Mouse (Mus musculus): Measurements from ENCODE around the gene Ubxn4.
"Not testable (repeated sequence)": the region's sequence is repeated elsewhere in the genome, so short reads cannot be mapped to it uniquely, and the experiment has no call there.

The Ubxn4 gene

GRCm38 (mm10) chr1:128243627-128243995, at the start of gene Ubxn4:
Ubxn4 (plus strand) TSS chr1:128243964.
- no peak for DNase-seq (ENCODE audit: low read depth, low spot score)

GRCm38 (mm10) chr1:128194011-128194410, 49.8 kb upstream of the Ubxn4 start:
- no peak for DNase-seq (ENCODE audit: low read depth, low spot score)

GRCm38 (mm10) chr1:128197353-128197752, 46.4 kb upstream of the Ubxn4 start:
- no peak for DNase-seq (ENCODE audit: low read depth, low spot score)

DNA sequence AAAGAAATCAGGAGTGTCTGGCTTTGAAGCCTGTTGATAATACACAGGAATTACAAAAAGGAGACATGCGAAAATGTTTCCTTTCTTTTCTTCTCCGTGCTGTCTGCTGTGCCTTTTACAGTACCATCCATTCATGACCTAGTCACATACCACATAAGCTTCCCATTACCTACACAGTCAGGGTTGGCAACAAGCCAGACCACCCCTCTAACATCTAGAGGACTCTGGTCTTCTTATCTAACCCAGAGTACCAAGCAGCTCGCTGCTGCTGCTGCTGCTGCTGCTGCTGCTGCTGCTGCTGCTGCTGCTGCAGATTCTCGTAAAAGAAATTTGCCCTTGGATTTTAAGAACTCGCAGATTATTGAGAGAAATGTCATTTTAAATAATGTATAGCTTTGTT, 30.5 kb upstream of the Ubxn4 start:
- no peak for DNase-seq (ENCODE audit: low read depth, low spot score)

GRCm38 (mm10) chr1:128221886-128222285, 21.9 kb upstream of the Ubxn4 start:
- no peak for DNase-seq (ENCODE audit: low read depth, low spot score)

- no peak for DNase-seq (ENCODE audit: low read depth, low spot score)
Measured at GRCm38 (mm10) chr1:128223304-128223703, 20.5 kb upstream of the Ubxn4 start.

- no peak for DNase-seq (ENCODE audit: low read depth, low spot score)
Measured at GRCm38 (mm10) chr1:128235181-128235580, 8.6 kb upstream of the Ubxn4 start.

- DNase-seq (ENCODE audit: low read depth, low spot score), result peak; percentile 99
Measured at GRCm38 (mm10) chr1:128243996-128244726, 397 bp downstream of the Ubxn4 start.

- DNase-seq (ENCODE audit: low read depth, low spot score), result peak; percentile 75
Measured at GRCm38 (mm10) chr1:128244727-128245355, 1.1 kb downstream of the Ubxn4 start.

DNA sequence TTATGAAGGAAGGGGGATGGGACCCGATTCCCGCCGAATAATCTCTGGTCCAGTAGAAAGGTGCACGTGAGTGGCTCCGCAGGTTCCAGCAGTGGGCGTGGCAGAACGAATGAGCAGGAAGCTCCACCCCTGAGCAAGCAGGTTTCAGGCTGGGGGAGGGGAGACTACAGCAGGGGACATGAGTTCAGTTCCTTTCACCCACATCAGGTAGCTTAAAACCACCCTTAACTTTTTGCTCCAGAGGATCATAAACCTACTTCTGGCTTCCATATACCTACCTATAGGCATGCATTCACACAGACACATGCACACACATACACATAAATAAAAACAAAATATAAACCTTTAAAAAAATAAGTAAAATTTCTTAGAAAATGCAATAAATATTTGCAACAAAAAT, 23.3 kb downstream of the Ubxn4 start:
- DNase-seq (ENCODE audit: low read depth, low spot score), result not testable (repeated sequence)

DNA sequence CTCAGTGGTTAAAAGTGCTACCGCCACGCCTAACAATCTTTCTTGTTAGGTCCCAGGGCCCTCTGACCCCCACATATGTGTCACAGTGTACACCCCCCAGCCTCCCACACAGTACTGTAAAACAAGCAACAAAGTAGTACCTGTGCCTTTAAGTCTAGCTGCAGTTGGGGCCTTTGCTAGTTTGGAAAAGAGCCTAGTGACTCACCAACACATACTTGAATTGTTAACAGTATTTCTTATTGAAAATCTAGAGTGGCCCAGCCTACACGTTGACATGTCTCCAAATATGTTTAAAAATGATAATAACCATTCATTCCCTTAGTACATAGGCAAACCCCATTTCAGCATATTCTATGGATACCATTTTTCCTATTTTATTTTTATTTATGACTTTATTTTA, 27.0 kb downstream of the Ubxn4 start:
- DNase-seq (ENCODE audit: low read depth, low spot score), result no peak

- no peak for DNase-seq (ENCODE audit: low read depth, low spot score)
Measured at GRCm38 (mm10) chr1:128275908-128276307, 32.1 kb downstream of the Ubxn4 start.

GRCm38 (mm10) chr1:128278563-128278962, 34.8 kb downstream of the Ubxn4 start:
- no peak for DNase-seq (ENCODE audit: low read depth, low spot score)

- DNase-seq (ENCODE audit: low read depth, low spot score), result no peak
Measured at GRCm38 (mm10) chr1:128281753-128282152, 38.0 kb downstream of the Ubxn4 start.

DNA sequence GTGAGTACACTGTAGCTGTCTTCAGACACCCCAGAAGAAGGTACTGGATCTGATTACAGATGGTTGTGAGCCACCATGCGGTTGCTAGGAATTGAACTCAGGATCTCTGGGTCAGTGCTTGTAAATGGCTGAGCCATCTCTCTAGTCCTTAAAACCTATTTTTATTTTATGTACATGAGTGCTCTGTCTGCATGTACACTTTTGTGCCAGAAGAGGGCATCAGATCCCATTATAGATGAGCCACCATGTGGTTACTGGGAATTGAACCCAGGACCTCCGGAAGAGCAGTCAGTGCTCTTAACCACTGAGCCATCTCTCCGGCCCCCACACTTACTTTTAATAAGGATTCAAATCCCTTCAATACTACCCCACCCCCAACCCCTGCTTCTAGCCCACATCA, 39.2 kb downstream of the Ubxn4 start:
- no peak for DNase-seq (ENCODE audit: low read depth, low spot score)

DNA sequence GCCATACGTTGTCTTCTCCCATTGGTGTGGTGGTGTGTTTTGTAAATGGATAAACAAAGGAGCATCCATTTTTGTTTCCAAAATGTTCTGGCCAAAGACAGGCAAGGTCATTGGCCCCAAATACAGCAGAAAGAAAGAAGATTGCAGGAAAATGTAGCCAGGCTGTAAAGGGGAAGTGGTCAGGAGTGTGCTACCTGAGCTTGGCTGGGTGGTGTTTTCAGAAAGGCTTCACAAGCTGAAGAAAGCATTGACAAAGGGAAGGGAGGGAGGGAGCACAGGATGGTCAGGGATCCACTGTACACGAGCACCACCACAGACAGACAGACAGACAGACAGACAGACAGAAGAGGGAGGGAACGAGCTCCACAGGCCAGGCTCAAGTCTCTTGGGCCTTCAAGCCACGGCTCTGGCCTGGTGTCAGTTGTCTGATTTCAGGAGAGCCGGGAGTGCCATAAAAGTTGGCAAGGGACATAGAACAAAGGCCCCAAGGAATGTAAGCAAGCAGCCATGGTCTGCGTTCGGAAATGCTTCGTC, 40.5 kb downstream of the Ubxn4 start:
- DNase-seq (ENCODE audit: low read depth, low spot score), result no peak

DNA sequence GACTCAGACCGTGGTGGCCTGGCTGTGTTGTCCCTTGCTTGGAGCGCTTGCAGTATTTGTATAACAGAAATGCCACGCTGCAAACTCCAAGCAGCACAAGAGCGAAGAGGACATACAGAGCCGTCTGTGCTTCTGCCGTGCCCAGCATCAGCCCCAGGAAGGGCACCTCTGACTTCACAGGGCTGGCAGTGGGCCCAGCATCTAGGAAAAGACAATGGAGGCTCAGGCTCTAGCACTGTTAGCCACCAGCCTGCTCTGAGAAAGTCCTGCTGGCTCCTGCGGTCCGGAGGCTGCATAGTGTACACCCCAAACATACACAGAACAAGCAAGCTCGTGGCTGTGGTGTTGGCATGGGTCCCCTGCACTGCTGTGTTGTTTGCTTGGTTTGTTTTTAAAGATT, 41.4 kb downstream of the Ubxn4 start:
- no peak for DNase-seq (ENCODE audit: low read depth, low spot score)

DNA sequence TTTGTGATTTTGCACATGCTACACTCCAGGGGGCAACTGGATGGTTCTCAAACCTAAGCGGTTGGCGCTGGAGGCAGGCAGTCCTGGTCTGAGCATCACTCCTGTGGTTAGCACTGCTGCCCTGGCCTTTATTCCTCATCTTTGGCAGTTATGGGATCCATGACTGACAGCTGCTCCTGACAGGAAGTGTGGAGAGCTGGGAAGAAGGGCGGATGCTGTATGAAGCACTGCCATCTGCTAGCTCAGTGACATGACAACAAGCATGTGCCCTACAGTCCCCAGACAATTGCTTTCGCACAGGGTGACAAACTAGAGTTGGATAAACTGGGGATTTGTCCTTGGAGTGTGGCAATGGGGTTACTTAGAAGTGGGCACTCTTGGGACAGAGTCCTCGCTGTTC, 46.5 kb downstream of the Ubxn4 start:
- DNase-seq (ENCODE audit: low read depth, low spot score), result no peak

DNA sequence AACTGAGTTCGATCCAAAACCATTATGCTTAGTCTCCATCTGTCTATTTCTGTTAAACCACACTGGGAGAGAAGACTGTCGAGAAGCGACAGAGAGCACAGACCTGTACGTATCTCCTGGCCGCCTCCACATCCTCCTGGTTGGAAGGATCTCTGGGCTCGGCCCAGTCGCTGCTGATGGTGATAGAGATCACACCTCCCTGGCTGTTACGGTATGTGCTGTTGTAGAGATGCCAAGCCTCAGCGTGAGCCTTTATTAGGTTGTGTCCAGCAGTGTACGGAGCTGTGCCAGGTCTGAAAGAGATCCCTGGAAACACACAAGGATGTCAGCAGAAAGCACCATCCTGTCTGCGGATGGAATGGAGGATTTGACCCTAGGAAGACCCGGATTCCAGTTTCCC, 49.8 kb downstream of the Ubxn4 start:
- no peak for DNase-seq (ENCODE audit: low read depth, low spot score)

- no peak for DNase-seq (ENCODE audit: low read depth, low spot score)
Measured at GRCm38 (mm10) chr1:128295296-128295695, 51.5 kb downstream of the Ubxn4 start.

DNA sequence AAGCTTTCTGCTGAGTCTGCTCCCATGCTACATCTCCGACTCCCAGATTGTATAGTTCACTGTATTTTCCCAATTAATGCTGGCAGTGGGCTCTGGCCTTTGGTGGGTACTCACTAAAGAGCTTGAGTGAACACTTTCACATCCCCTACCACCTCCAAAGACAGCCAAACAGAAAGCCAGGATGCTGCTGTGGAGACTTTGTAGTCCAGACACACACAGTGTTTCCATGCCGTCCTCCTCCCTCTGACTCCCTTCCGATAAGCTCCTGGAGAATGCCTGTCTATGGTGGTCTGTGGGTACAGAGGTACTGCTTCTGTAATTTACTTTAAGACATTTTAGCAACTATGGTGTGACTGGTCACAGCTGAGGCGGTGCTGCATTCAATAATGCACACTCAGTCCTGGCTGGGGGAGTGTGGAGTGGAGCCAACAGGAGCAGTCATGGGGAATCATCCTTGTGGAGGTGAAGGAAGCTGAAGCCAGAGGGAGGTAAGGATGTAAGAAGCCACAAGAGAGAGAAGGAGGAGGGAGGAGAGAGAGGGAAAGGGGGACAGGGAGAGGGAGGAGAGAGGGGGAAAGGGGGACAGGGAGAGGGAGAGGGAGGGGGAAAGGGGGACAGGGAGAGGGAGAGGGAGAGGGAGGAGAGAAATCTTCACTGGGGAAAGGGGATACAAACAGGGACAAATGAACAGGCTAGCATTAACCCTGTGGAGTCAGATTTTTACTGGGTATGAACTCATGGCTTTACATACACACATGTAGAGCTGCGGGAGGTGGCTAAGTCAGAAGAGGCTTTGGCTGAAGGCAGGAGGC, 52.2 kb downstream of the Ubxn4 start:
- DNase-seq (ENCODE audit: low read depth, low spot score), result no peak

DNA sequence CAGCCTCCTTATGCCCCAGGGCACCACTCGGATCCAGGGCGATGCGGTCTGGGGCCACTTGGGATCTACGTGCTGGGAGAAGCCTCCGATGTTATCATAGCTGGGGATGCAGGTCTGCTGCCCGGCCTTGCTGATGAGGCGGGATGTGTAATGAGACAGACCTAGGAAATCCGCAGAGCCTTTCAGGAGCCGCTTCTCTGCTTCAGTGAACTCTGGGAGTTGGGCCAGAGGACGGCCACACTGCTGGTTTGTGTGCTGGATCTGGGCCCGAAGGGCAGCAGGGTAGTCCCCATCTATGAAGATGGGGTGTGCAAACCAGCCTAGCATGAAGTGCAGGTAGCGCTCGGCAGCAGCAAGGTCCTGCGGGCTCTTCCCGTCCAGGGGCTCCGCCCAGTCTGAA, 60.1 kb downstream of the Ubxn4 start:
- no peak for DNase-seq (ENCODE audit: low read depth, low spot score)

Measured in CD4-positive helper T cell, adult 2 months (primary cell).